Mouse (Mus musculus) thymus, postnatal 25 days (tissue): Measurements from ENCODE around the gene Lrrc4.

Experiments
- DNase-seq: peaks from one replicate; pipeline ENCODE4 v3.0.0; 2022

Gene Lrrc4

GRCm38 (mm10) chr6:28656511-28656910 lies 175.0 kb downstream of the Lrrc4 start:
- no peak for DNase-seq

- DNase-seq, result no peak
Measured at GRCm38 (mm10) chr6:28645231-28645630, 186.3 kb downstream of the Lrrc4 start.

DNA sequence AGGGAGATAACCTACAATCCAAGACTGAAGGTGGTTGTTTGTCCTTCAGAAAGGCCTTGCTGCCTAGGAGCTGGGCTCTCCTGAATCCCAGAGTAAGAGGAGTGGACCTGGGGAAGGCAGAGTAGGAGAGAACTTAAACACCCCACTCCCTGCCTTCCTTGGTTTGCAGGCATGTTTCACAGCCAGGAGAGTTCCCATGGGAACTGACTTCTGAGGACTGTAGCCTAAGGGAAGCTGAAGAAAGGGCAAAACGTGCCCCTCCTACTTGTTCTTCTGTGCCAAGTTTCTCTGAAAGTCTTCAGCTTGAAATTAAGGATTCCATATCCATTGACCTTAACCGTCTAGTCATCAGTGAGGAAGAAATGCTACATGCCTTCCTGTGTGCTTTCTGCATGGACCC lies 188.6 kb downstream of the Lrrc4 start:
- no peak for DNase-seq

DNA sequence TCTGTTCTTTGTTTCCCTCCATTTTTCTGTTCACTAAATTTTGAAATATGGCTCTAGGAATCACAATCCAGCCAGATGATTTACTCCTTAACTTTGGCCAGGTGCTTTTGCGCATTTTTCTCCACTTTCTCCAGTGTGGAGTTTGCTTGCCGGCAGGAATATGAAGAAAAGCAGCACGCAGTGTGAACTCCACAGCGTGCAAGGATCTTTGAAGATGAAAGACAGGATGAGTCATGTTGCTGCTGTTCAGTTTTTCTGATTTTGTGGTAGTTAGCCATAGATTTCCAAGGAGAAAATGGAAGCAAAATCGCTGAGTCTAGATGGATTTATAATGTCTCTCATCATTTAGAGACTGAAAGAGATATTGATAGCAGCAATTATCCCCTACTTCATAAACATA lies 191.5 kb downstream of the Lrrc4 start:
- no peak for DNase-seq

GRCm38 (mm10) chr6:28635531-28636348 lies 195.8 kb downstream of the Lrrc4 start:
- DNase-seq, result no peak

GRCm38 (mm10) chr6:28635092-28635491 lies 196.5 kb downstream of the Lrrc4 start:
- DNase-seq, result no peak

- DNase-seq, result no peak
Measured at GRCm38 (mm10) chr6:28633656-28634055, 197.9 kb downstream of the Lrrc4 start.

GRCm38 (mm10) chr6:28633120-28633519 lies 198.4 kb downstream of the Lrrc4 start:
- DNase-seq, result no peak

GRCm38 (mm10) chr6:28630926-28631325 lies 200.6 kb downstream of the Lrrc4 start:
- DNase-seq, result no peak

DNA sequence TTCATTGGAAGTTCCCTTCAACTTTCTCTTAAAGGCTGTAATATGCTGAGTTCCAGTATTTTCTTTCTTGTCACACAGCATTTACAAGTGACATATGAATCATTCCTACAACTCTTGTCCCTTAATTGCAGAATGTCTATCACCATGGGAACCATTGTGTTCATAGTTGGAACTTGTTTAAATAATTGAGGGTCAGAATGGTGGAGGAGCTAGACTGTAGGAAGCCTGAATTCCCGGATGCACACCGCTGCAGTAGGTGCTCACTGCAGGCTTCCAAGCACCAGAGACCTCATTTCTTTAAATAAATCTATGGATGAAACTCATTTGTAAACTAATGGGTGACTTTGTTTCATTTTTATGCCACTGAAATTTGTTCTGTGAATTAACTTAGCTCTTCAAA lies 201.7 kb downstream of the Lrrc4 start:
- no peak for DNase-seq

DNA sequence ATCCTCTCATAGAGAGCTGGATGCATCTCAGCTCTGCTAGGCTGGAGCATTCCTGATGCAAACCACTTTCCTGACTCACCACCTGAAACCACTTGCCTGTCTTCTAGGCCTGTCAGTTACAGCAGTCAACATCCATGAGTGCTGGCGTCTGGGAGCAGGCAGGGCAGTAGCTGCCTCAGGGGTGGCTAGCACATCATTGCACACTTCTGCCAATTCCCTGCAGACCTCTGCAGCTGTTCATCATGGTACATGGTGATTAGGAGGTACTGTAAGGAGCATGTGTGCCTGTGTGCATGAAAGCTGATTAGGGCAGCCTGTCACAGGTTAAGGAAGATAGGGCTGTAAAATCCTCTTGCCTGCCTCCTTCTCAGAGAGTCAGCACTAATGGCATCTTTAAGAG lies 203.1 kb downstream of the Lrrc4 start:
- DNase-seq, result no peak

- no peak for DNase-seq
Measured at GRCm38 (mm10) chr6:28622963-28623362, 208.6 kb downstream of the Lrrc4 start.

DNA sequence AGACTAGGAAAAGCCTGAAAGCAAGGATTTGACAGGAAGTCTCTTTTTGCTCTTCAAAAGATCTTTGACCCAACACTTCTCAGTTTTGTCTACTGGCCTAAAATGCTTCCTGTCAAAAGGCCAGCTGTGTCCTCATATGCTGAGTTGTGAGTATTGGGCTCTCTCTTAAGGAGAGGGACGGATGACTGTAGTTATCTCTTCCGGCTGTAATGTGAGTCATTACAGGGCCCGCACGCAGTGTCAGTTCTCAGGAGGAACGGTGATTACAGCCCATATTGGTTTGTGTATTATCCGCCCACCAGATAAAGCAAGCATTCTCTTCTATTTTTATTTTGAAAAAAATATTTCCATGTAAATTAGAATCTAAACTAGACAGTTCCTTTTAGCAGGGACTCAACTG lies 209.0 kb downstream of the Lrrc4 start:
- DNase-seq, result no peak

DNA sequence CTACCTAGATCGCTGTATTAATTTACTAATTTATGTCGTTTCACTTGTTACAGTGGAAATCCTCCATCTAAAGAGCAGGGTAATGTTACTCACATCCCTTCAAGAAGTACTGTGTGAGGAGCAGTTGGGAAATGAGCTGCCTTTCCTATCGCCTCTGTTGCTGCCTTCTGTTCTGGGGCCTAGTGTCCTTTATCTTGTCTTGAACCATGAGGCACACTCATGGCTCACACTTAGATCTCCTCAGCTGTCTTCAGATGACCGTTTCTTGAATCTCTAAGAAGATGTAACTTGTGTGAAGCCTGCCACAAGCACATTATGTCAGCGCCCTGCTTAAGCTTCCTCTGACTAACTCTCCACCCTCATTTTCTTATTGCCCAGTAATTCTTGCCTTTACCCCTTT lies 209.6 kb downstream of the Lrrc4 start:
- no peak for DNase-seq

- no peak for DNase-seq
Measured at GRCm38 (mm10) chr6:28621431-28621830, 210.1 kb downstream of the Lrrc4 start.

GRCm38 (mm10) chr6:28618751-28619153 lies 212.8 kb downstream of the Lrrc4 start:
- peak; percentile 16 for DNase-seq

DNA sequence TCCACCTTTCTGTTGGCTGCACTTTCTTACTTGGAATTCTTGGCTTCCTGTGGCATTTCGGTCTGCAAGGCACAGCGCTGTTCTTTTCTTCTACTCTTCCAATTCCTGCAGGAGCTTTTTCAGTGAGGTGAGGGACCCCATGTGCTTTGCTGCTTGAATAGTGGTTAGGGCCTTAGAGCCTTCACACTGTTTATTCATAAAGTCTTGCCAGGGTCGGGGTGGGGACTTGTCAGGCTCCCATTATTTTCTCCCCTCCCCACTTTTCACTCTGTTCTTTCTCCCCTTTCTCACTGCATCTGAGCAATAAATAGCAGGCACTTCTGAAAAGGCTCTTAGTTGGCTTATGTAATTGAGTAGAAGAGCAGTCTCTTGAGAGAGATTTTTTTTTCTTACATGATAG lies 213.2 kb downstream of the Lrrc4 start:
- DNase-seq, result no peak

DNA sequence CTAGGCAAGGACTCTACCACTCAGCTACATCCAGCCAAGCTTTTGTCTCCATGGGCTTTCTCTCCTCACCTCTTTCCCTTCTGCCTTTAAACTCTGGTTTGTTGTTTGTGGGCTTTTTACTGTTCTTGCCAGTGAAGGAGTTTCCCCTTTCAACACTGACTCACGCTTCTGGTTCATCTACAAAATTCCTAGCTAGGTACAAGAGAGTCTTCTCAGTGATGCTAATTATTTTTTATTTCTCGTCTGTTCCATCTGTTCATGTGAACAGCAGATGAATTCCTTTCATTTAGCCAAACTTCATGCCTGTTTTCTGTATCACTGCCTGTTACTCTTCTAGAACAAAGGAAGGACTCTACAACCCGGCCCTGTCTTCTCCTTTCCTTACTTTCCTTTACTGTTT lies 215.6 kb downstream of the Lrrc4 start:
- DNase-seq, result no peak

DNA sequence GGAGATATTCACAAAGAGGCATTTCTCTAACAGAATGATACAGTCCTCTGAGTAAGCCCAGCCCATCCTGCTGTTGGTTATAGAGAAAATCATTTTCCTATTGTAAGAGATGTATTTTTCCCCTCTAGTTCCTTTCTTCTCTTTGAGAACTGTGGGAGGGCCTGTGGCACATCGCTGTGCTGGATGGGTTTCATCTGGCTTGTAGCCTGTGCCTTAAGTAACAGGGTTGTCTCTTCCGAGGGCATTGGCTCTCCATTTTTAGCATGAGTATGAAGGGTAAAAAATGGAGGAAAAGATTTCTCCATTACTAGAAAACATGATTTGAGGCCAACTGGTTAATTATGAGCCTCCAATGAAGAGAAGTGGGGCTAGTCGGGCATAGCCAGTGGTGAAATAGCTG lies 216.1 kb downstream of the Lrrc4 start:
- DNase-seq, result no peak

- no peak for DNase-seq
Measured at GRCm38 (mm10) chr6:28614856-28615255, 216.7 kb downstream of the Lrrc4 start.

- DNase-seq, result no peak
Measured at GRCm38 (mm10) chr6:28613441-28613840, 218.1 kb downstream of the Lrrc4 start.
